Mouse (Mus musculus): ENCODE data around the gene Gm20388. TPM values are rescaled to one million over a fixed set of nuclear protein-coding genes. Genes with fewer than 3 reads are reported as not detected.
A peak's percentile ranks its signal among the peaks of the same experiment; 100 is the strongest.

The Gm20388 gene
- total and polyA plus RNA-seq, 2 experiments from 2014 or later = 51.3 TPM; not detected in 1

DNA sequence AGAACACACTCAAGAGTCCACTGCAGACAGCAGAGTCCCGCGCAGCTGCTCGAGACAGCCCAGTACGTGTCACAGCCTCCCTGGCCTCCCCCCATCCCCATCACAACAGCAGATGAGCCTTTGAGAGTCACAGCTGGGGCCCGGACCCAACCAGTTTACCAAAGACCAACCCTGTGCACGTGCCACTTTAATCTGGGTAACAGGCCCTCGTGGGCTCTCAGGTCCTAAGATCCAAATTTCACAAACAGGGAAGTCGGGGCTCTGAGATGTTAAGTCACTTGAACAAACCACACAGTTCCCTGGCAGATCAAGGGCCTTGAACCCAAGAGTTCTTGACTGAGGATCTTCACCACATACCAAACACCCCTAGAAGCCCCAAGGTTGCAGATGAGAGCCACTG, 2010.9 kb downstream of the Gm20388 start:
- WGBS = 82% methylated on average over 8 of the region's 8 CpGs
- H3K4me2 ChIP-seq (ENCODE audit: low read depth) = no peak overlapping the region

DNA sequence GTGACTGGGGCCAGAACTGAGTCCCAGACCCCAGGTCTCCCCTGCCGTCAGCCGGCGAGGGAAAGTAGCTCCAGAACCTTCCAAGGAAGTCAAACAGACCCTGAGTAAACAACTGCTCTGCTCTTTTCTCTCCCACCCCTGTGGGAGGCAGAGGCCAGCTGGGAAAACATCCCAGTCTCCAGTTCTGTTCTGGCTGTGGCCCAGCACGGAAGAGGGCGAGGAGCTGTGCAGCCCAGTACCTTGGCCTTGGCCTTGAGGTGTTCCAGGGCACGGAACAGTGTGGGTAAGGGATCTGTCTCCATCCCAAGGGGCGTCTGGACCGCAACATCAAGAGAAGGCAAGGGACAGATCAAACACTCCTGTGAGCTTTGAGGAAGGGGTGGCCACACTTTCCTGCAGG, 2011.5 kb downstream of the Gm20388 start:
- 75% methylated on average over 8 of the region's 8 CpGs for WGBS
- ATAC-seq (no peak), DNase-seq (no peak)
- Histone ChIP-seq H3K4me2 (ENCODE audit: low read depth) (no peak overlapping the region), H3K27ac (ENCODE audit: low read depth, low read length) (peak overlapping the region; percentile 54; the same call in 1 of the 2 replicates), H3K9ac (no peak overlapping the region), H3K36me3 (ENCODE audit: insufficient read depth) (no peaks in the 10 kb centered on the region), H3K27me3 (ENCODE audit: insufficient read depth, low read length) (no peaks in the 10 kb centered on the region), H3K4me1 (ENCODE audit: insufficient read depth) (no peaks in the 10 kb centered on the region), H3K4me3 (ENCODE audit: low read depth, low read length) (no peak overlapping the region), H3K9me3 (ENCODE audit: low read length) (no peaks in the 10 kb centered on the region)
- no peak for TF ChIP-seq CTCF (IDR thresholded peaks at IDR 0.05; ENCODE audit: low read depth)

More for the DNA sequence above, 2010.9 kb downstream of the Gm20388 start:
- Histone ChIP-seq H3K9ac (no peak overlapping the region), H3K27me3 (ENCODE audit: insufficient read depth, low read length) (no peaks in the 10 kb centered on the region), H3K36me3 (ENCODE audit: insufficient read depth) (no peaks in the 10 kb centered on the region), H3K4me1 (ENCODE audit: insufficient read depth) (no peaks in the 10 kb centered on the region), H3K9me3 (ENCODE audit: low read length) (no peaks in the 10 kb centered on the region), H3K27ac (ENCODE audit: low read depth, low read length) (peak overlapping the region; percentile 54; the same call in 1 of the 2 replicates), H3K4me3 (ENCODE audit: low read depth, low read length) (no peak overlapping the region)
- TF ChIP-seq CTCF (IDR thresholded peaks at IDR 0.05; ENCODE audit: low read depth) = no peak
- ATAC-seq = no peak
- DNase-seq = no peak

DNA sequence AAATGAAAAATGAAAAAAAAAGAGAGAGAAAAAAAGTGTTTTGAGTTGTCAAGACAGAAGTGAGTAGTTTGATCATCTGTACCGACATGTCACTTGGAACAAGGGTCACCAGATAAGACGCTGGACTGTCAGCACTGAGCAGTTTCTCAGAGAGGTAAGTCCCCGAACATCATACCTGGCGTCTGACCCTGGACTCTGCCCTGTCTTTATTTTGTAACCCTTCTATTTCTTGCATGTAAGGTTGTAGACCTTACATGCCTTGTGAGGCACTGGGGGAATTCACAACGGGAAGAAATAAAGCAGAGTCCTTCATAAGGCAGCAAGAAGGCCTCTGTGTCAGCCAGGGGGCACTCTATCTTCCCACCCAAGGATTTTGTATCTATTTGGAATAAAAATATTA, 2014.0 kb downstream of the Gm20388 start:
- no peaks in the 10 kb centered on the region for H3K27me3 ChIP-seq (ENCODE audit: insufficient read depth, low read length)
- H3K4me3 ChIP-seq (ENCODE audit: low read depth, low read length) = no peak overlapping the region
- no peaks in the 10 kb centered on the region for H3K4me1 ChIP-seq (ENCODE audit: insufficient read depth)
- no peak overlapping the region for H3K4me2 ChIP-seq (ENCODE audit: low read depth)
- DNase-seq = no peak
- no peaks in the 10 kb centered on the region for H3K9me3 ChIP-seq (ENCODE audit: low read length)
- no peak overlapping the region for H3K27ac ChIP-seq (ENCODE audit: low read depth, low read length)
- TF ChIP-seq CTCF (IDR thresholded peaks at IDR 0.05; ENCODE audit: low read depth) = no peak
- no peaks in the 10 kb centered on the region for H3K36me3 ChIP-seq (ENCODE audit: insufficient read depth)
- WGBS = 85% methylated on average over 5 of the region's 5 CpGs
- no peak overlapping the region for H3K9ac ChIP-seq
- no peak for ATAC-seq

DNA sequence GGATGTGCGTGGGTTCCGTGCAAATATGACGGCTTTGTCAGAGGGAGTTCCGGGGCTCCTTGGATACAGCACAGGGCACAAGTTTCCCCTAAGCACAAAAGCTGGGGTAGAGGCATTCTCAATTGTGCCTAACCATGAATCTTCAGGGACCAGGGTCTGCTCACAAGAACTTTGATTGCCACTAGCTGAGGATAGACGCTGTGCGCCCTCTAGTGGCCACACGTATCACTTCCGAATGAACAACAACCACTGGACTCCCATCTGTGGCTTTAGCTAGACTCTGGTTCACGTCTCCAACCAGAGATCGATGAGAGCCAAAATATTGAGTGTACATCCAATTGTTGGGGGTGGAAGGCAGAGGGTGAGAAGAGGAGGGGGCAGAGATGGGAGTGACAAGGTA, 2015.0 kb downstream of the Gm20388 start:
- no peak overlapping the region for H3K4me2 ChIP-seq (ENCODE audit: low read depth)
- DNase-seq (peak; percentile 89), ATAC-seq (peak; percentile 55; the same call in 1 of the 2 replicates)
- TF ChIP-seq CTCF (IDR thresholded peaks at IDR 0.05; ENCODE audit: low read depth) = peak; percentile 95
- no peaks in the 10 kb centered on the region for H3K36me3 ChIP-seq (ENCODE audit: insufficient read depth)
- 25% methylated on average over 10 of the region's 10 CpGs for WGBS
- no peaks in the 10 kb centered on the region for H3K4me1 ChIP-seq (ENCODE audit: insufficient read depth)
- no peaks in the 10 kb centered on the region for H3K27me3 ChIP-seq (ENCODE audit: insufficient read depth, low read length)
- H3K9ac ChIP-seq = no peak overlapping the region
- no peak overlapping the region for H3K27ac ChIP-seq (ENCODE audit: low read depth, low read length)
- H3K9me3 ChIP-seq (ENCODE audit: low read length) = no peaks in the 10 kb centered on the region
- H3K4me3 ChIP-seq (ENCODE audit: low read depth, low read length) = no peak overlapping the region

DNA sequence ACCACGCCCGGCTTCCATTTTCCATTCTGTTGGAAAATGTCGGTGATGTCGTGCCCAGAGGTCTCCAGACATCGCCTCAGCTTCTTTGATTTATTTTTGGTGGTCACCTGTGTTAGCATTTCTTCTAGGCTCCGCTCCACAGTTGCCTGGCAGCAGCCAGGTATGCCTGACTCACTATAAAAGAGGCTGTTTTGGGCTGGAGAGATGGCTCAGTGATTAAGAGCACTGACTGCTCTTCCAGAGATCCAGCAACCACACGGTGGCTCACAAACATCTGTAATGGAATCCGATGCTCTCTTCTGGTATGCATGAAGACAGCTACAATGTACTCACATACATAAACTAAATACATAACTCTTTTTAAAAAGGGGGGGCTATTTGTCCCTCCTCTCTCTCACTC, 2015.6 kb downstream of the Gm20388 start:
- Histone ChIP-seq H3K36me3 (ENCODE audit: insufficient read depth) (no peaks in the 10 kb centered on the region), H3K9me3 (ENCODE audit: low read length) (no peaks in the 10 kb centered on the region), H3K9ac (no peak overlapping the region), H3K27me3 (ENCODE audit: insufficient read depth, low read length) (no peaks in the 10 kb centered on the region), H3K4me2 (ENCODE audit: low read depth) (no peak overlapping the region), H3K4me3 (ENCODE audit: low read depth, low read length) (no peak overlapping the region), H3K4me1 (ENCODE audit: insufficient read depth) (no peaks in the 10 kb centered on the region), H3K27ac (ENCODE audit: low read depth, low read length) (no peak overlapping the region)
- WGBS = 67% methylated on average over 8 of the region's 8 CpGs
- ATAC-seq (no peak), DNase-seq (no peak)
- no peak for TF ChIP-seq CTCF (IDR thresholded peaks at IDR 0.05; ENCODE audit: low read depth)

DNA sequence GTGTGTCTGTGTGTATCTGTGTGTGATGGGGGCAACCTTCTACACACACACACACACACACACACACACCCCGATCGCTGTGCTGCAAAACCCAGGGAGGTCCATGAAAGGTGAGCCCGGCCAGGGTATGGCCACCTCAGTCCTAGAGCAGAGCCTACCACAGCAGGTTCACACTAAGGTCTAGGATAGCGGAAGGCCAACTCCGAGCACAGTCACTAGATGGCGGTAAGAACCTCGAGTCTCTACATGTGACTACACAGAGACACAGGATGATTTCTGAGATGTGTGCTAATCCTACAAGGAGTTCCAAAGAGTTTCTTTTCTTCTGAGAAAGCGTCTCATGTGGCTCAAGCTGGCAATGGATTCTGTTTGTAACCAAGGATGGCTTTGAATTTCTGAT, 2016.7 kb downstream of the Gm20388 start:
- H3K4me1 ChIP-seq (ENCODE audit: insufficient read depth) = no peaks in the 10 kb centered on the region
- no peaks in the 10 kb centered on the region for H3K9me3 ChIP-seq (ENCODE audit: low read length)
- H3K4me2 ChIP-seq (ENCODE audit: low read depth) = no peak overlapping the region
- no peak overlapping the region for H3K4me3 ChIP-seq (ENCODE audit: low read depth, low read length)
- H3K9ac ChIP-seq = no peak overlapping the region
- TF ChIP-seq CTCF (IDR thresholded peaks at IDR 0.05; ENCODE audit: low read depth) = peak; percentile 67
- peak; percentile 52 for DNase-seq
- no peaks in the 10 kb centered on the region for H3K27me3 ChIP-seq (ENCODE audit: insufficient read depth, low read length)
- no peak overlapping the region for H3K27ac ChIP-seq (ENCODE audit: low read depth, low read length)
- WGBS = 41% methylated on average over 8 of the region's 8 CpGs
- peak; percentile 69 for ATAC-seq
- H3K36me3 ChIP-seq (ENCODE audit: insufficient read depth) = no peaks in the 10 kb centered on the region

DNA sequence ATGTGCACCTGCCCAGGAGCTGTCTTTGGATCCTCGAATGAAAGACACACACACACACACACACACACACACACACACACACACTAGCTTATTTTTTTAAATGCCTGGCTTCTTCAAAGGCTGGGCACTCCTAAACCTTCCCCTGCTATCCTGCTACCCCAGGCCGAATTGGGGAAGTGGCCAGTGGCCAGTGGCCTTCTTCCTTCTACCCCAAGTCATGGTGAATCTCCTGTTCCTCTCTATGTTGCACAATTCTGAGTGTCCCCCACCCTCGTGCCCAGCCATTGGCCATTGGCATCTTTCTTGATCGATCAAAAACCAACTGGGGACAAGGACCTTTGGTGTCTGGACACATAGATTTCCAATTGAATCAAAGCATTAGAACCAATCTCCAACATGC, 2019.4 kb downstream of the Gm20388 start:
- Histone ChIP-seq H3K27ac (ENCODE audit: low read depth, low read length) (no peak overlapping the region), H3K27me3 (ENCODE audit: insufficient read depth, low read length) (no peaks in the 10 kb centered on the region), H3K4me3 (ENCODE audit: low read depth, low read length) (no peak overlapping the region), H3K9me3 (ENCODE audit: low read length) (no peaks in the 10 kb centered on the region), H3K4me1 (ENCODE audit: insufficient read depth) (peaks cover 4% of the 10 kb centered on the region), H3K4me2 (ENCODE audit: low read depth) (no peak overlapping the region), H3K36me3 (ENCODE audit: insufficient read depth) (no peaks in the 10 kb centered on the region), H3K9ac (no peak overlapping the region)
- ATAC-seq (no peak), DNase-seq (no peak)
- 84% methylated on average over 4 of the region's 4 CpGs for WGBS
- no peak for TF ChIP-seq CTCF (IDR thresholded peaks at IDR 0.05; ENCODE audit: low read depth)

DNA sequence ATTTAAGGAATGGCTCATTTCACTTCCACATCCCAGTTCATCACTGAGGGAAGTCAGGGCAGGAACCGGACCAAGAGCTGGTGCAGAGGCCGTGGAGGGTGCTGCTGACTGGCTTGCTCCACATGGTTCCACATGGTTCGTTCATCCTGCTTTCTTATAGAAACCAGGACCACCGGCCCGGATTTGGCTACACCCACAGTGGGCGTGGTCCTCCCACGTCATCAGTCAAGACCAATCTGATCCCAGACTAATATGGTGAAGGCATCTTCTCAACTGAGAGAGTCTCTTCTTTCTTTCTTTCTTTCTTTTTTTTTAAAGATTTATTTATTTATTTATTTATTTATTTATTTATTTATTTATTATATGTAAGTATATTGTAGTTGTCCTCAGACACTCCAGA, 2020.9 kb downstream of the Gm20388 start:
- H3K4me3 ChIP-seq (ENCODE audit: low read depth, low read length) = no peak overlapping the region

More for the DNA sequence above, 2020.9 kb downstream of the Gm20388 start:
- H3K4me1 ChIP-seq (ENCODE audit: insufficient read depth) = peaks cover 14% of the 10 kb centered on the region
- no peak overlapping the region for H3K4me2 ChIP-seq (ENCODE audit: low read depth)
- H3K9me3 ChIP-seq (ENCODE audit: low read length) = no peaks in the 10 kb centered on the region
- ATAC-seq = no peak
- H3K27ac ChIP-seq (ENCODE audit: low read depth, low read length) = no peak overlapping the region
- 86% methylated on average over 7 of the region's 7 CpGs for WGBS
- DNase-seq = no peak
- H3K27me3 ChIP-seq (ENCODE audit: insufficient read depth, low read length) = no peaks in the 10 kb centered on the region
- H3K9ac ChIP-seq = no peak overlapping the region
- no peaks in the 10 kb centered on the region for H3K36me3 ChIP-seq (ENCODE audit: insufficient read depth)
- TF ChIP-seq CTCF (IDR thresholded peaks at IDR 0.05; ENCODE audit: low read depth) = no peak

Measured in forebrain, postnatal 0 days (tissue).